Mouse (Mus musculus): ENCODE results near the gene Gm20716. TPM values are rescaled to one million over a fixed set of nuclear protein-coding genes. Genes with fewer than 3 reads are reported as not detected.

Gm20716 gene
- 10 to 100 TPM in 1 of 2 experiments, 1 to 10 TPM in 1; 2.2 to 27.5 TPM for polyA plus RNA-seq (2012; fragmentation: generic; extraction: Trizol)

GRCm38 (mm10) chr2:168230026-168230728 lies at the start of gene Gm20716, which contains the start of the genes Dpm1 and Mocs3:
TSS of gene Gm20716 (minus strand) at chr2:168230364.
TSS of gene Dpm1 (minus strand) at chr2:168230591.
TSS of gene Mocs3 (plus strand) at chr2:168230622.

GRCm38 (mm10) chr2:168206725-168207644 lies 23.2 kb downstream of the Gm20716 start, which contains the start of gene Adnp:
TSS of gene Adnp (minus strand) at chr2:168207112.

Other genes with a start within 250 kb of the Gm20716 start
- gene Ripor3, start 219.7 kb downstream of the Gm20716 start, polyA plus RNA-seq (2012; fragmentation: generic; extraction: Trizol) = under 1 TPM; 0.04 to 0.08 TPM
- under 1 TPM; 0.21 to 0.37 TPM for gene Pard6b, start 149.4 kb downstream of the Gm20716 start, polyA plus RNA-seq (2012; fragmentation: generic; extraction: Trizol)
- 1 to 10 TPM in 1 of 2 experiments, under 1 TPM in 1; 0.50 to 9.7 TPM for gene Adnp, start 23.3 kb downstream of the Gm20716 start, polyA plus RNA-seq (2012; fragmentation: generic; extraction: Trizol)
- 10 to 100 TPM; 13.2 to 25.1 TPM for gene Dpm1, start 227 bp upstream of the Gm20716 start, polyA plus RNA-seq (2012; fragmentation: generic; extraction: Trizol)
- gene Mocs3, start 258 bp upstream of the Gm20716 start, polyA plus RNA-seq (2012; fragmentation: generic; extraction: Trizol) = 10 to 100 TPM in 1 of 2 experiments, 1 to 10 TPM in 1; 6.6 to 11.0 TPM
- not detected for gene Kcng1, start 51.4 kb upstream of the Gm20716 start, polyA plus RNA-seq (2012; fragmentation: generic; extraction: Trizol)